Mouse (Mus musculus) thymus, postnatal 14 days (tissue): ENCODE measurements around the gene Nop14.

Experiments
- DNase-seq: peaks from one replicate; pipeline ENCODE4 v3.0.0; 2021

The Nop14 gene

DNA sequence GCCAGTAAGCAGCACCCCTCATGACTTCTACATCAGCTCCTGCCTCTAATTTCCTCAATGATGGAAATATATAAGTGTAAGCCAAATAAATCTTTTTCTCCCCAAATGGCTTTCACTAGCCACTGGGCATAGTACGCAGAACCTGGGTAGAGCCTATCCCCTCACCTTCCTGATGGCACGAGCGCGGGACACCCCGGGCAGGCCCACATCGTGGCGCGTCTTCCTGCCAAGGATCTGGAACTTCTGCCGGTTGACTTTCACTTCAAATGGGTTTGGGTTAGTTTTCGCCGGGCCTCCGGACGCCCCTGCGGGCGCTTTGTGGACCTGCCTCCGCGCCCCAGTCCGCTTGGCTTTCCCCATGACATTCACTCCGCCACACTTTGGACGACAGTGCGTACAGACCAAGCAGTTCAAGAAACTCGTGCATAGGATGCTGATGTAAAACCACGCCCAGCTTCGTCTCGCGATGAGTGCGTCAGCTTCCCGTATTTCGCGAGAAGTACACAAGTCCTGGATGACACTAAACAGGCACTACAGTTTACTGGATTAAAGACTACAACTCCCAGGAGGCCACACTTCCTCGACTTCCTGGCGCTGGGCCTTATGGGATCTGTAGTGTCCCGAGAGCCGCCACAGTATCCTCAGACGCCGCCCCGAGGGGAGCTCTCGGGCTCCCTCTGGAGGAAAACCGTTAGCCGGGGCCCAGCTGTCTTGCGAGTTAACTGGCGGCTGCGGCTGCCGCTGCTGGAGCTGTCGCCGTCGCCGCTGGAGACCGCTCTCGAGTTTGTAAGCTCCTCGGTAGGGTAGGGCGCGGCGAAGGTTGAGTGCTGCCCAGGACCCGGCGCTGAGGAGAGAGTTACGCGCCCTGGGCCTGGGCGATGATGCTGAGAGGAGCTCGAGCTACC, at the start of gene Nop14, which contains the start of gene Grk4:
Gene Nop14 (minus strand): TSS at position 463 of the 905 bp plus-strand sequence.
Gene Grk4 (plus strand): TSS at position 694 of the 905 bp plus-strand sequence.
- peak; percentile 99 for DNase-seq

DNA sequence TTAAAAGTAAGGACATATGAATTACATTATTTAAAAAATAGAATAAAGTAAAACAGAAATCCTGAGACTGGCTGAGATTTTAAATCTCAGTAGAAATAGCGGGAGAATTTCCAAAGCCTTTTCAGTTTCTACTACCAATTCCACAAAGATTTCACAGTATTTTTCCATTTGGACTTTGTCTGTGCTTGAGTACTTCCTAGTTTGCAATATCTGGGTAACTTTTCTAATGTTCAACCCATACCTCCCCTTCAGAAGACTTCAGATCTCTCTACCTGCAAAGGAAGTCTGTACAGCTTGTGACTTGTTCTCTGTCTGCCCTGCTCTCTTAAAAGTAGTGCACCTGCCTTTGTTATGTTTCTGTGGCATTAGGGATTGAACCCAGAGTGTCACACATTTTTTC, 48.5 kb upstream of the Nop14 start:
- no peak for DNase-seq

DNA sequence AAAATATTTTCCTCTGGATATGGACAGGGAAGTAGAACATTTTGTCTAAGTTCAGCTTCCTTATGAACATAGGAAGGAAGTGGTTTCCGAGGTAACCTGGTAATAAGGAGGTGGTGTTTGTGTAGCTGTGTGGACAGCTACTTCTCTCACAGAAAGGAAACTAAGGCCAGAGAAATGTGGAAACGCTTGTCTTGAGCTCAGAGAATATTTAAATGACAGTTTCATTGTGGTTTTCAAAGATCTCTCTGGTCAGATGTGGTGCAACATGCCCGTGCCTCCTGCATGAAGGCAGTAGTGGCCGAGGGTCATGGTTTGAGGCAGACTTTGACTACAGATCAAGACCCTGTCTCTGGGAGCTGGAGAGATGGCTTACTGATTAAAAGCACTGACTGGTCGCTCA, 35.6 kb upstream of the Nop14 start:
- no peak for DNase-seq

DNA sequence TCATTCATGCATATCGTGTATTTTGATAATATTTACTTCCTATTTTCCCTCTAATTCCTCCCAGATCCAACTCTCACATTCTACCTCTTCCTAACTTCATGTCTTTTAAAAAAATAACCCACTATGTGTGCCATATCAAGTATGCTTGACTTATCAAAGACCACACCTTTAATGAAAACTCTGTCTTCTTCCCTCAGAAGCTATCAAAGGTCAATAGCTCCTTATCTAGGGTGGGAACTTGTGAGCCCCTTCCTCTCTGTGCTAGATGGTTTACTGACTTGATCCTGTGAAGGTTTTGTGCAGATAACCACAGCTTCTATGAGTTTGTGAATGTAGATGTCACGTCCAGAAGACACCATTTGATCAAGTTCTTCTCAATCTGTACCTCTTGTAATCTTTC, 32.8 kb upstream of the Nop14 start:
- DNase-seq = no peak

DNA sequence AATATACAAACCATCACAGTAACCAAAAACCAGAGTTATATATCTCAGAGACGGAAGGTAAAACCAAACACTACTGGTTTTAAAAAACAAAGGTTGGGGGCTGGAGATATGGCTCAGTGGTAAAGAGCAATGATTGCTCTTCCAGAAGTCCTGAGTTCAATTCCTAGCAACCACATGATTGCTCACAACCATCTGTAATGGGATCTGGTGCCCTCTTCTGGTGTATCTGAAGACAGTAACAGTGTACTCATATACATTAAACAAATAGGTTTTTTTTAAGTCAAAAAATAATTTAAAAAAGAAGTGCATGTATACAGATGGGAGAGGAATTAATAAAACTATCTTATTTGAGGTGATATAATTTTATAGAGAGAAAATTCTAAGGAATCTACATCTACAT, 29.9 kb upstream of the Nop14 start:
- DNase-seq = no peak

DNA sequence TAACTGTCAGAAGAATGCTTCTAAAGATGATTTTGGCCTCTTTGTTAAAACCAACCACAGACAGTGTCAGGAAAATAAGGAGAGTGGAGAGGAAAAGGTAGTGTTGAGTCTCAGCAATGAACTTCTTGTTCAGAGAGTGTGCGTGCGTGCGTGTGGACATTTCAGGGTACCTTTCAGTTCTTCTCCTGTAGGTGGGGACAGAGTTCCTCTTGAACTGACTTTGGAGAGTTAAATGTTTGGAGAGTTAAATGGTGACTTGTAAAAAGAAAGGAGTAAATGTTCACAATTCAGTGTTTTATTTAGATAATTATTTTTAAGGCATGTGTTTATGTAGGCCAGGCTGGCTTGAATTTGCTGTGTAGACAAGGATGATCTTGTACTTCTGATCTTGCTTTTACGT, 10.3 kb upstream of the Nop14 start:
- no peak for DNase-seq

DNA sequence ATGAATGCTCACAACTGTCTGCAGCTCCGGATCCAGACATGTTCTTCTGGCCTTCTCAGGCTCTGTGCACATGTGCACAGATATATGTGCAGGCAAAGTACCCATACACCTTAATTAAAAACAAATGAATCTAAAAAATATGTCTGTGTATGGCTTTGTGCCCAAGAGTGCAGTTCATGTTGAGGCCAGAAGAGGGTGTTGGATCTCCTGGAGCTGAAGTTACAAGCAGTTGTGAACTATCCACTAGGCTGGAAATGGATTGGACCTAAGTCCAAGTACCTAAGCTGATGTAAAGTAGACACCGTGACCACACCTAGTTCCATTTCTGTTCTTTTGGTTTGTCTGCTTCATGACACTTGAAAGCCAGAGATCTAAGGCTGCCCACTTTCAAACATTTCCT, 9.5 kb upstream of the Nop14 start:
- DNase-seq = no peak

DNA sequence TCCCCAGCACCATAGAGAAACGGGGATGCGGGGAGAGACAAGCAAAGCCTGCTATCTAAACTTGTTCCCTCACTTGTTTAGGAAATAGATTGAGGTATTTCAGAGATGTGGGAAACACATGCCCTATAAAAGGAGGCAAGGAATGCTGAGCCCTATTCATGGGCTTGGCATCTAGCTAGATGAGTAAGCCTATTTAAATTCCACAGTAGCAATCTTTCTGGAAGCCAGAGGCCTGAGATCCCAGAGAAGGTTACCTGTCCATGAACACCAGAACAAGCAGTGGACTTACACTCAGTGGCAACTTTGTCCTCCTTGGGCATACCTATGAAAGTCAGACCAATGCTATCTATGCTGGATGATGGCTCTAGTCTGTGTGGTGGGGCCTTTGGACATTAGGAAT, 3.3 kb upstream of the Nop14 start:
- no peak for DNase-seq

DNA sequence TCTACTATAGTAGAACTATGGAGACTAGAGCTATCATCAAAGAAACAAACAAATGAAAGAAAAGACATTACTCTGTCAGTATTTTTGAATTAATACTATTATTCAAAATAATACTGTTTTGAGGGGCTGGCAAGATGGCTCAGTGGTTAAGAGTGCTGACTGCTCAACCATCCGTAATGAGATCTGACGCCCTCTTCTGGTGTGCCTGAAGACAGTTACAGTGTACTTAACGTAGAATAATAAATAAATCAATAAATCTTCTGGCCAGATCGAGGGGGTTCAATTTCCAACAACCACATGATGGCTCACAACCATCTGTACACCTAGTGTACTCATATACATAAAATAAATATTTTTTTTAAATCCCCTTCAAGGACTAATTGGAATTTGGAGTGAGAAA, 2.0 kb upstream of the Nop14 start:
- DNase-seq = no peak

DNA sequence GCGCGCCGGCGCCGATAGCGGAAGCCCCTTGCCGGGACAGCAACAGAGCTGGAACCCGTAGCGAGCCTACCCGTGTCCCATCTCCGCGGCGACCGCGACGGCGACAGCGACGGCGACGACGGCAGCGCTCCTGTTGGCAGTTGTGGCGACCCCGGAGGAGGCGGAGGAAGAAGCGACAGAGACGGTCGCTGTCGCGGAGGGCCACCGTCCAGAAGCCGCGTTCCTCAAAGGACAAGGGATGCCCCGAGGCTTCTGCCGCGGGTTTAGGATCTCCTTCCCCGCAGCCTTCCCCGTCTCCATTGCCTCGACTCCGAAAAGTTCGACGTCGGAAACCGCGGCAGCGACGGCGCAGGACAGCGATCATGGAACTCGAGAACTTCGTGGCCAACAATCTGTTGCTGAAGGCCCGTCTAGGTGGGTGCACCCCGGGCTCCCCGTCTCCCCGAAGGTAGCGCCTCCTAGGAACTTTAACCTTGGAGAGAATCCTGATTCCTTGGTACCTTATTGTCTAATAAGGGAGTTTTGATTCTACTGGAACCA, 713 bp upstream of the Nop14 start:
- DNase-seq = no peak

DNA sequence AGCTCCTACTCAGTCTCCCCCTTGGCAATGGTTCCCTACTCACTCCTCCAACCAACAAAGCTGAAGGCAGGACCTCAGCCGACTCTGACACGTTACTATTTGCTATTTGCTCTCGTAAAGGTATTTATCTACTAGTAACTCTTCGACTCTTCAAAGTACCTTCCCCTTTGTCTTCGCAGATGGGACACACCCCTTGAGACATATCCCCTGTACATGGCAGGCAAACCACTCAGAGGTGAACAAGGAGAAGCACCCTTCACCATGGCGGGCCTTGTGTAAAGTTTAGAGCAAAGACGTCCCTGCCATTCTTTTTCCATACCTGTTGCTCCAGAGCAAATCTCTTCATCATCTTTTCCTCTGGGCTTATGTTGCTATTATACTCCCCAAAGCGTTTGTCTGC, 2.4 kb downstream of the Nop14 start:
- DNase-seq = no peak

DNA sequence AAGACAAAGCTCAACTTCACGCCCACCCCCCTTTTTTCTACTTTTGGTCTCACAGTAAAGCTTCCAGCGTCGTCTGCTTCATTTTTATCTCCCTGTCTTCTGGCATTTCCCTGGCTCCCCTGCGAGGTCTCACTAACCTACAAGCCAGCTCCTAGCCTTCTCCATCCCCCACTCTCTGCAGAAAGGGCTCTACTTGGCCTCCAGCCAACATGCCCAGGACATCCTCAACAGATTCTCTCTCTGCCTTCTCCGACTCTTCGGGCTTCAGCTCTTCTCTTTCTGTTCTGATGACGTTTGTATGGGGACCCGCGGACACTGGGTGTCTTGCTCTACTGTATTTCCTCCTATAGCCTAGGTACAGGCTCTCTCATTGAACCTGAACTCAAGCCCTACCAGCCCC, 5.1 kb downstream of the Nop14 start:
- no peak for DNase-seq

DNA sequence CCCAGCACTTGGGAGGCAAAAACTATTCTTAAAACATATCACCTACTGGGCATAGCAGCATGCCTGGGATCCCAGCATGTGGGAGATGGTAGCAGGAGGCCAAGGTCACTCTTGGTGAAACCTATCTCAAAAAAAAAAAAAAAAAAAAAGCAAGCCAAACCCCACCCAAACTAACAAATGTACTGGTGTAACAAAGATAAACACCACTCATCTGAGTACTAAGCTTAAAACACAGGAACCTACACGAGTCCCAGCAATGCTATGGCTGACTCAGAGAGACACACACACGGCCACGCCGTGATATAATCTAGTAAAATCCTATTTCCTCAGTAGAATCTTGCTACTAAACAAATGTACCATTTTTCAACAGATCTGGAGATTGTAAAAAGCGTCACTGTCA, 7.0 kb downstream of the Nop14 start:
- no peak for DNase-seq

DNA sequence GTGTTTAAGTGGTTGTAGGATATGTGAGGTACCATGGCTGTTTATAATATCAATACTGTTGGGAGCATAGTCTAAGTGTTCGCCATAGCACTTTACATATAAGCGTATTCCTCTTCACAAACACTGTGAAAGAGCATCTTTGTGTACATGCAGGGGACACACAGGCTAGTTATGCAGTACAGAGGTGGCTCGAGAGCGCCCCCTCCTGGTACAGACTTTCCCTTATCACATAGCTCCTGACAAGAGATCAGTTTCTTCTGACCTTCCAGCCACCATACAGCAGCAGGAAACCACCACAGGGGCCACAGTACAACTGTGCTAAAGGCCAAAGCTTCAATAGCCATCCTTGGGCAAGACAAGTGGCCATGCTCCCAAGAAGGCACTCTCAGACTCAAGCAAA, 12.4 kb downstream of the Nop14 start:
- DNase-seq = peak; percentile 74

DNA sequence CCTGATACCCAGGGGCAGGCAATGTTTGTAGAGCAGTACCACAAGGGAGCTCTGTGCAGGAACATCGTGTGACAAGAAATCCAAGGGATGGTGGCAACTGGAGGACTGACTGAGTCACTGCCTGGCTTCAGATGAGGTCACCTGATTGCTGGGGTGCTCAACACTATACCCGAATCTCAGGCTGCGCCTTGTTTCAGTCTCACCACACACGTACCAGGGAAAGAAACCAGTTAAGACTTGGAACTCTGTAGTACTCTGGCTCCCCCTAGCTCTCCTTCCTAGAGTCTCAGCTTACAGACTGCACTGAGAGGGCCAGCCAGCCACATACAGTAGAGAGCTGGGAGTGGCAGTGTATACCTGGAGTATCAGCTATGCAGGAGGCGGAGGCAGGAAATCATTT, 17.0 kb downstream of the Nop14 start:
- DNase-seq = peak; percentile 65

DNA sequence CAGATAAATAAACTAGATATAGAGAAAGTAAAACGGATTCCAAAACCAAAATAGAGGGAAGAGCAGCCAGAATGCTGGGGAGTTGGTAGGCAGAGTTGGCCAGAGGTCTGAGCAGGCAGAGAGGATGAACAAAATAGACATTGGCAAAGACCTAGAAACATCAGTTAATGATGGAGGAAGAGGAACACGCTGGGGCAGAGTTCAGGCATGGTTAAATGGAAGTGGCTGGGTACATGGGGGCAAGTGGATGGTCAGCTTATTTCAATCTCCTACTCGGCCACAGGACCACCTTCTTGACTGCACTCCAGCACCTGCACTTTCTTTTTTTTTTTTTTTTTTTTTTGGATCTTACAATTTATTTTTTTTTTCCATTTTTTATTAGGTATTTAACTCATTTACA, 18.0 kb downstream of the Nop14 start:
- no peak for DNase-seq

DNA sequence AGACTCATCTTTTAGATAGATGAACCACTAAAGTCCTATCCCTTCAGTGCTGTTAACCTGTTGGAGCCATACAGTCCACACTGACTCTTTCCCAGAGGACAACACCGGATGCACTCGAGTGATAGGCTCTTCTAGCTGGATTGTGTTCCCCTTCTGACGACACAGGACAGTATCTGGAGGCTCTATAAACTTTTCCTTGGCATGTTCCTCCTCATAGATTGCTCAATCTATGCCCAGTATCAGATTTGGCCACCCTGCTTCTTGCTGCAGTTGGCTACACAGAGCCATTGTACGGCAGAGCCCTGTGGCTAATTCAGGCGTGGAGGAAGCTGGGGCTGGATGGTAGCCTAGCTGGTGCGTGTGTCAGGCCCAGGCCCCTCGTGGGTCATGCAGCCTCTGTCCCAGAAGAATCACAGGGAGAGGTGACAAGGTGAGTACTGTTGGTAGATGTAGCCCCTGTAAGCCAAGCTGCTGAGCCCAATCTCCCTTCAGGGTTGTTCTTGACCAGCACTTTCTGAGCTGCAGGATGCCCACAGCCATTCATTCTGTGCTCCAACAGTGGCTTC, 22.3 kb downstream of the Nop14 start:
- DNase-seq = no peak

DNA sequence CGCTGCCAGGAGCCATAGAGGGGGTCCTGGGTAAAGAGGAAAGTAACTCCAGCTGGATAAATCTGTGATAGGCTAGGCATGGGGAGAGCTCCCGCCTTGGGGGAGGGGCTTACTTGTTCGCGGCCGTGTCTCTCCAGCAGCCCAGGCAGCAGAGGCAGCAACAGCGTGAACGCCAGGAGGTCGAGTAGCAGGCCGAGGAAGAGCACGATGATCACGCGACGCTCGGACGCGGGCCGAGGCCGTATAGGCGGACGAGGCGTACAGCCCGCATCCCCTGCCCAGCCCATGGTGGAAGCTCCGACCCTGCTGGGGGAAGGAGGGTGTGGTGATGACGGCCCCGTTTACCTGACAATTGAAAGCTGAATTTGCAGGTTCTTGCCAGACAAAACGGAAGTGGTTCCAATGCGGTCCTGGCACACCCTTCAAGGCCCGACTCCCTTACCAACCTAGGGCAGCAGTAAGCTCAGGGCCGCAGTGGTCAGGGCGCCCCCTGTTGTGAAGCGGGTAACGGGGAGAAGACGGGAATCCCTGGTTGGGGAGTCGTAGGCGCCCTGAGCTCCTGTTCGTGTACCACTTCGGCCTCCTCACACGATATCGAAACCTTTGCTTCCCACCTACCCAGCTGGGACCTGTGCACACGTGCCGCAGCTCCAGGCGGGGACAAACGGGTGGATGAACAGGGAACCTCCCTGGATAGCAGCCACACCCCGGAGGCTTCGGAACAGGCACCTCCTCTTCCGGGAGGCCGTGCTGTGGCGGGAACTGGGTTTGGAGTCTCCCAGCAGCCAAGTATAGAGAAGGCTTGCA, 23.3 kb downstream of the Nop14 start, which contains the start of gene Mfsd10:
Gene Mfsd10 (minus strand): TSS at position 732 of the 807 bp plus-strand sequence.
- DNase-seq = peak; percentile 82

DNA sequence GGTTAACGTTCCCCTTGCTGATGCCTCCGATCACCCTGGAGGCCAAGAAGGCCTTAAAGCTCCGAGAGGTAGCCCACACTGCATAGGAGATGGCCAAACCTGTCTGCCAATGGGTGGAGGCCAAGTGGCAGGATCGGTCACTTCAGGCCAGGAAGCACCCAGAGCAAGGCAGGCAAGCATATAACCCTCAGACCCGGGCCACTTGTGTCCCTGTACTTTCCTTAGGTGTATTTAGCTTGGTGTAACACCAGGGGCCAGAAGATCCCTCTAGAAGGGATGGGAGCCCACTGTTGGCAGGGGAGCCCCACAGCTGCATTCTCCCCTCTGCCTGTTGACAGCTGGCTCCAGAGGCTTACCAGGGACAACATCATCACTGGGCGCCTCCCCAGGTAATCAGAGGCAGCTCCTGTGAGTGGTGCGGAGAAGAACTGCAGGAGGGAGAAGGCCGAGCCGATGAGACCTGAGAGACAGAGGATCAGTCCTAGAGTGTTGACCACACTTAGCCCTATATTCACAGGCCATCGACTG, 24.2 kb downstream of the Nop14 start:
- peak; percentile 20 for DNase-seq

DNA sequence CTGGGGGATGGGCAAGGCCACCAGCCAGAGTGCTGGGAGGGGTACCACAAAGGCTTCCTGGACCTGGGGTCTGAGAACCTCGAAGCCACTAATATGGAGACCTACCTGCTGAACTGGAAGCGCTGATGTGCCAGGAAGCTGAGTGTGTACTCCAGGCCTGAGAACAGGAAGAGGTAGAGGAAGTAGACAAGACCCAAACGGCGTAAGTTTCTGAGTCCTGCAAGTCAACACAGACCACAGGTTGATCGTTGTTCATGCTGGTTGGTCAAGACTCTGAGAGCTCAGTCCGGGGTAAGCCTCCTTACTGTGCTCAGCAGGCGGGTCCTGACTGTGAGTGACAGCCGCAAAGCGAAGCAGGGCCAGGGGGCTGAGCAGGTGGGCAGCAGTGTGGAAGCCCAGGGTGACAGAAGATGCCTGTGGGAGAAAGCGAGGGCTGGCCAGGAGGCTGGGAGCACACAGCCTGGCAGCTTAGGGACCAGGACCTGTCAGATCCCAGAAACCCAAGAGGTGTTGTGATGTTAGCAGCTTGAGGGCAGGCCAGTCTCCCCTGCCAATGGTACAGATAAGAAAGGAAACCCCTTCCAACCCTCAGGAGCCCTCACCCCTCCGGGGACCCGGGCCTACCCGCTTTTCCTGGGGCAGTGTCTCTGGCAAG, 25.1 kb downstream of the Nop14 start:
- no peak for DNase-seq

DNA sequence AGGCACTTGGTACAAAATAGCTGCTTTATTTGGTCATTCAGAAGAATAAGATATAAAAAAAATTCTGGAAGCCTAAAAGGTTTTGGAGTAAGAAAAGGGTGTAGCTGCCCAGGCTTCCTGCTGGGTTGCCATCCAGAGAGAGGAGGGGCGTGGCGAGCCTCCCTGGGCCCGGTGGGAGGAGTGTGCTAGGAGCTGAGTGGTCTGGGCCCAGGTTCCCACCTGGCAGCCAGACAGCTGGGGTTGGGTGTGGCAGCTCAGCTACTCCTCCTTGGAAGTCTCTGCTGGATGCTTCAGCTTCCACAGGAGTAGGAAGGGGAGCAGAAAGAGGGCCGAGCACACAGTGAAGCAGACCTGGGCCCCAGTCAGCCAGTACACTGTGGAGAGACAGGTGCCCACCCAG, 26.3 kb downstream of the Nop14 start:
- no peak for DNase-seq

DNA sequence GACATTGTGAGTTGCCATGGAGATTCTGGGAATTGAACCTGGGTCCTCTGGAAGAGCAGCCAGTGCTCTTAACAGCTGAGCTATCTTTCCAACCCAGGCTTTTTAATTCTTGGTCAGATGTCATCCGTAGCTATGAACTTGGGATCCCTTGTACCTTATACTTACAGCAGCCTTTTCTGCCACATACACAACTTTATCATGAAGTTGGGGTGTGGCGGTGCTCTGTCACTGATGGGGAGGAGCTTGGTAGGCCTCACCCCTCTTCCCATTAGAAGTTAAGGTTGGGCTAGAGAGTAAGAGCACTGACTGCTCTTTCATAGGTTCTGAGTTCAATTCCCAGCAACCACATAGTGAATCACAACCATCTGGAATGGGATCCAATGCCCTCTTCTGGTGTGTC, 27.0 kb downstream of the Nop14 start:
- DNase-seq = no peak

DNA sequence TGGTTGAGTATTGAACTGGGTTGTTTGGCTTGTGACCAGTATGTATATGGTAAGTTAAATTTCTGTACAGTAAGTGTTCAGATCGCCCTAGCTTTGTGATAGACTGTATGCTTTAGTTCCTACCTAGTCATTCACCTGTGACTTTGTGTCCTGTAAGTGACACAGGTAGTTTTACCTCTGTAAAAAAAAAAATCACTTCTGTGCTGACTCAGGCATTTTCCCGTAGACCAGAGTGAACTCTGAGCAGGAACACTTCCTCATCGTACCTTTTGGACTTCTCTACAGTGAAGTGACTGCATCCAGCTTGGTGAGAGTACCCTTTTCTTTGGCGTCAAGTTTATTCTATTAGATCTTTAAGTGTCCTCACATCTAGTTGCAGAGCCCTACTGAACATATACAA, 50.0 kb downstream of the Nop14 start:
- no peak for DNase-seq
